Mouse (Mus musculus): ENCODE data around the gene Cnpy1. TPM values are rescaled to one million over a fixed set of nuclear protein-coding genes. Genes with fewer than 3 reads are reported as not detected.

Gene Cnpy1
- polyA plus RNA-seq, 1 experiment, result not detected

GRCm38 (mm10) chr5:28239829-28240228, 5.8 kb downstream of the Cnpy1 start:
- Histone ChIP-seq H3ac (ENCODE audit: control insufficient read depth, insufficient read length) (no peak overlapping the region), H3K36me3 (ENCODE audit: control insufficient read depth, insufficient read depth) (no peaks in the 10 kb centered on the region), H3K27me3 (ENCODE audit: control insufficient read depth, insufficient read depth, insufficient read length) (peaks cover 3% of the 10 kb centered on the region), H3K4me3 (no peak overlapping the region), H3K4me2 (ENCODE audit: low read depth) (no peak overlapping the region), H3K79me2 (ENCODE audit: control insufficient read depth, insufficient read depth) (no peaks in the 10 kb centered on the region)
- no peak for TF ChIP-seq POLR2A (IDR thresholded peaks at IDR 0.05; ENCODE audit: insufficient read length, low read depth)
- no peak for TF ChIP-seq E2F4 (IDR thresholded peaks at IDR 0.05; ENCODE audit: insufficient read depth)
- TF ChIP-seq MAX (IDR thresholded peaks at IDR 0.05; ENCODE audit: low read depth), result no peak
- no peak for TF ChIP-seq CEBPB (IDR thresholded peaks at IDR 0.05; ENCODE audit: insufficient read depth, poor library complexity, severe bottlenecking)
- TF ChIP-seq SRF (IDR thresholded peaks at IDR 0.05; ENCODE audit: control insufficient read depth, insufficient read length, low read depth), result no peak
- TF ChIP-seq REST (IDR thresholded peaks at IDR 0.05; ENCODE audit: insufficient read depth, insufficient read length), result no peak
- TF ChIP-seq POLR2AphosphoS2 (IDR thresholded peaks at IDR 0.05; ENCODE audit: insufficient read length, low read depth), result no peak
- no peak for TF ChIP-seq TCF3 (IDR thresholded peaks at IDR 0.05; ENCODE audit: insufficient read length, low read depth)
- TF ChIP-seq USF1 (IDR thresholded peaks at IDR 0.05; ENCODE audit: low read depth), result no peak
- TF ChIP-seq MYOD1 (IDR thresholded peaks at IDR 0.05; ENCODE audit: control insufficient read depth in 1 of 3, insufficient read length in 2 of 3, low read depth in 2 of 3), result no peak
- TF ChIP-seq TCF12 (IDR thresholded peaks at IDR 0.05; ENCODE audit: insufficient read depth, poor library complexity, severe bottlenecking), result no peak
- TF ChIP-seq MYOG (IDR thresholded peaks at IDR 0.05; ENCODE audit: control insufficient read depth in 1 of 3, insufficient read depth in 1 of 3, insufficient read length in 2 of 3, low read depth in 2 of 3), result no peak

GRCm38 (mm10) chr5:28238876-28239275, 6.7 kb downstream of the Cnpy1 start:
- H3K4me3 ChIP-seq, result no peak overlapping the region
- no peaks in the 10 kb centered on the region for H3K36me3 ChIP-seq (ENCODE audit: control insufficient read depth, insufficient read depth)
- H3ac ChIP-seq (ENCODE audit: control insufficient read depth, insufficient read length), result no peak overlapping the region
- no peaks in the 10 kb centered on the region for H3K79me2 ChIP-seq (ENCODE audit: control insufficient read depth, insufficient read depth)
- TF ChIP-seq SRF (IDR thresholded peaks at IDR 0.05; ENCODE audit: control insufficient read depth, insufficient read length, low read depth) (no peak), CEBPB (IDR thresholded peaks at IDR 0.05; ENCODE audit: insufficient read depth, poor library complexity, severe bottlenecking) (no peak), E2F4 (IDR thresholded peaks at IDR 0.05; ENCODE audit: insufficient read depth) (no peak), MYOD1 (IDR thresholded peaks at IDR 0.05; ENCODE audit: control insufficient read depth in 1 of 3, insufficient read length in 2 of 3, low read depth in 2 of 3) (no peak), MYOG (IDR thresholded peaks at IDR 0.05; ENCODE audit: control insufficient read depth in 1 of 3, insufficient read depth in 1 of 3, insufficient read length in 2 of 3, low read depth in 2 of 3) (no peak), MAX (IDR thresholded peaks at IDR 0.05; ENCODE audit: low read depth) (no peak), POLR2A (IDR thresholded peaks at IDR 0.05; ENCODE audit: insufficient read length, low read depth) (no peak), TCF3 (IDR thresholded peaks at IDR 0.05; ENCODE audit: insufficient read length, low read depth) (no peak), TCF12 (IDR thresholded peaks at IDR 0.05; ENCODE audit: insufficient read depth, poor library complexity, severe bottlenecking) (no peak), POLR2AphosphoS2 (IDR thresholded peaks at IDR 0.05; ENCODE audit: insufficient read length, low read depth) (no peak), REST (IDR thresholded peaks at IDR 0.05; ENCODE audit: insufficient read depth, insufficient read length) (no peak), USF1 (IDR thresholded peaks at IDR 0.05; ENCODE audit: low read depth) (no peak)
- peaks cover 3% of the 10 kb centered on the region for H3K27me3 ChIP-seq (ENCODE audit: control insufficient read depth, insufficient read depth, insufficient read length)
- no peak overlapping the region for H3K4me2 ChIP-seq (ENCODE audit: low read depth)

- Histone ChIP-seq H3ac (ENCODE audit: control insufficient read depth, insufficient read length) (no peak overlapping the region), H3K79me2 (ENCODE audit: control insufficient read depth, insufficient read depth) (no peaks in the 10 kb centered on the region), H3K27me3 (ENCODE audit: control insufficient read depth, insufficient read depth, insufficient read length) (peaks cover 3% of the 10 kb centered on the region), H3K36me3 (ENCODE audit: control insufficient read depth, insufficient read depth) (no peaks in the 10 kb centered on the region), H3K4me2 (ENCODE audit: low read depth) (no peak overlapping the region), H3K4me3 (no peak overlapping the region)
- TF ChIP-seq TCF3 (IDR thresholded peaks at IDR 0.05; ENCODE audit: insufficient read length, low read depth), result no peak
- no peak for TF ChIP-seq E2F4 (IDR thresholded peaks at IDR 0.05; ENCODE audit: insufficient read depth)
- TF ChIP-seq POLR2AphosphoS2 (IDR thresholded peaks at IDR 0.05; ENCODE audit: insufficient read length, low read depth), result no peak
Measured at GRCm38 (mm10) chr5:28238152-28238551, 7.5 kb downstream of the Cnpy1 start.

DNA sequence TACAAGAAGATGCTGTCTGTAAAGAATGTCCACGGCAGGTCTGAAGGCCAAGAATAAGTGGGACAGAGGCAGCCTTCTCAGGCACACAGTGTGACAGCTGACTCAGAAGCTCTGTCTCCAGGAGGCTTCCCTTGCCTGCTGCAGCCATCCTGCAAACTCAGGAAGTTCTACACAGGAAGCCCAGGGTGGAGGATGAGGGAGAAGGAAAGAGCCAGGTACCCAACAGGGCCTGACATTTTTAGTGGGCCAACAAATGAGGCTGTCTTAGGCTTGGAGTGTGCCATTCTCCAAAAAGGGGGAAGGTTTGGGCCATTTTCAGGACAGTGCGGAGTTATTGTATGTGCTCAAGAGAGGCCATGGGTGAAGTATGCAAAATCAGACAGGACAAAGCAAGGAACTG, 7.9 kb downstream of the Cnpy1 start:
- H3K36me3 ChIP-seq (ENCODE audit: control insufficient read depth, insufficient read depth), result no peaks in the 10 kb centered on the region
- no peaks in the 10 kb centered on the region for H3K79me2 ChIP-seq (ENCODE audit: control insufficient read depth, insufficient read depth)
- TF ChIP-seq TCF12 (IDR thresholded peaks at IDR 0.05; ENCODE audit: insufficient read depth, poor library complexity, severe bottlenecking) (no peak), CEBPB (IDR thresholded peaks at IDR 0.05; ENCODE audit: insufficient read depth, poor library complexity, severe bottlenecking) (no peak), MYOG (IDR thresholded peaks at IDR 0.05; ENCODE audit: control insufficient read depth in 1 of 3, insufficient read depth in 1 of 3, insufficient read length in 2 of 3, low read depth in 2 of 3) (no peak), POLR2A (IDR thresholded peaks at IDR 0.05; ENCODE audit: insufficient read length, low read depth) (no peak), MAX (IDR thresholded peaks at IDR 0.05; ENCODE audit: low read depth) (no peak), POLR2AphosphoS2 (IDR thresholded peaks at IDR 0.05; ENCODE audit: insufficient read length, low read depth) (no peak), USF1 (IDR thresholded peaks at IDR 0.05; ENCODE audit: low read depth) (no peak), REST (IDR thresholded peaks at IDR 0.05; ENCODE audit: insufficient read depth, insufficient read length) (no peak), MYOD1 (IDR thresholded peaks at IDR 0.05; ENCODE audit: control insufficient read depth in 1 of 3, insufficient read length in 2 of 3, low read depth in 2 of 3) (no peak), E2F4 (IDR thresholded peaks at IDR 0.05; ENCODE audit: insufficient read depth) (no peak), SRF (IDR thresholded peaks at IDR 0.05; ENCODE audit: control insufficient read depth, insufficient read length, low read depth) (no peak), TCF3 (IDR thresholded peaks at IDR 0.05; ENCODE audit: insufficient read length, low read depth) (no peak)
- no peak overlapping the region for H3K4me2 ChIP-seq (ENCODE audit: low read depth)
- H3K27me3 ChIP-seq (ENCODE audit: control insufficient read depth, insufficient read depth, insufficient read length), result peaks cover 3% of the 10 kb centered on the region
- no peak overlapping the region for H3ac ChIP-seq (ENCODE audit: control insufficient read depth, insufficient read length)
- H3K4me3 ChIP-seq, result no peak overlapping the region

- Histone ChIP-seq H3K27me3 (ENCODE audit: control insufficient read depth, insufficient read depth, insufficient read length) (peaks cover 3% of the 10 kb centered on the region), H3K36me3 (ENCODE audit: control insufficient read depth, insufficient read depth) (no peaks in the 10 kb centered on the region), H3K4me3 (no peak overlapping the region), H3K4me2 (ENCODE audit: low read depth) (no peak overlapping the region), H3ac (ENCODE audit: control insufficient read depth, insufficient read length) (no peak overlapping the region), H3K79me2 (ENCODE audit: control insufficient read depth, insufficient read depth) (no peaks in the 10 kb centered on the region)
- TF ChIP-seq POLR2A (IDR thresholded peaks at IDR 0.05; ENCODE audit: insufficient read length, low read depth) (no peak), MAX (IDR thresholded peaks at IDR 0.05; ENCODE audit: low read depth) (no peak)
Measured at GRCm38 (mm10) chr5:28237055-28237454, 8.6 kb downstream of the Cnpy1 start.

Data from myocyte (in vitro differentiated cells).